Mouse (Mus musculus): Measurements from ENCODE around the gene Smoc1.

- TF ChIP-seq CTCF (IDR thresholded peaks at IDR 0.05; ENCODE audit: low read depth) (no peak), EP300 (IDR thresholded peaks at IDR 0.05; ENCODE audit: low read depth) (no peak)
Measured at GRCm38 (mm10) chr12:81081031-81081430, 54.4 kb downstream of the Smoc1 start.

Measured in liver, postnatal 0 days (tissue).